Mouse (Mus musculus): ENCODE measurements around the gene Kalrn.

Gene Kalrn

GRCm38 (mm10) chr16:34167042-34167441 is 406.3 kb downstream of the Kalrn start:
- no peak for DNase-seq

GRCm38 (mm10) chr16:34163086-34163485 is 410.2 kb downstream of the Kalrn start:
- DNase-seq = no peak

GRCm38 (mm10) chr16:34159576-34159975 is 413.8 kb downstream of the Kalrn start:
- peak in 1 of 2 experiments; percentile 12 for DNase-seq

GRCm38 (mm10) chr16:34157386-34158135 is 415.8 kb downstream of the Kalrn start:
- DNase-seq = no peak

- no peak for DNase-seq
Observed at GRCm38 (mm10) chr16:34155696-34156095, 417.6 kb downstream of the Kalrn start.

GRCm38 (mm10) chr16:34154903-34155302 is 418.4 kb downstream of the Kalrn start:
- DNase-seq = no peak

- DNase-seq = no peak
Observed at GRCm38 (mm10) chr16:34151528-34152071, 421.7 kb downstream of the Kalrn start.

- DNase-seq = no peak
Observed at GRCm38 (mm10) chr16:34141670-34142069, 431.7 kb downstream of the Kalrn start.

GRCm38 (mm10) chr16:34135074-34135473 is 438.3 kb downstream of the Kalrn start:
- DNase-seq = no peak

GRCm38 (mm10) chr16:34134628-34135027 is 438.7 kb downstream of the Kalrn start:
- no peak for DNase-seq

- peak; percentile 59 to 63 for DNase-seq
Observed at GRCm38 (mm10) chr16:34125595-34125994, 447.7 kb downstream of the Kalrn start.

GRCm38 (mm10) chr16:34122486-34122885 is 450.8 kb downstream of the Kalrn start:
- DNase-seq = no peak

- no peak for DNase-seq
Observed at GRCm38 (mm10) chr16:34121288-34121687, 452.0 kb downstream of the Kalrn start.

- DNase-seq = no peak
Observed at GRCm38 (mm10) chr16:34120801-34121201, 452.5 kb downstream of the Kalrn start.

GRCm38 (mm10) chr16:34119844-34120243 is 453.5 kb downstream of the Kalrn start:
- no peak for DNase-seq

GRCm38 (mm10) chr16:34119370-34119769 is 454.0 kb downstream of the Kalrn start:
- peak; percentile 15 to 22 for DNase-seq

- DNase-seq = peak; percentile 68 to 78
Observed at GRCm38 (mm10) chr16:34114665-34115064, 458.7 kb downstream of the Kalrn start.

GRCm38 (mm10) chr16:34113150-34113549 is 460.2 kb downstream of the Kalrn start:
- no peak for DNase-seq

- DNase-seq = no peak
Observed at GRCm38 (mm10) chr16:34112490-34112889, 460.8 kb downstream of the Kalrn start.

GRCm38 (mm10) chr16:34110840-34111625 is 462.3 kb downstream of the Kalrn start:
- DNase-seq = no peak

GRCm38 (mm10) chr16:34104427-34104826 is 468.9 kb downstream of the Kalrn start:
- no peak for DNase-seq

- DNase-seq = no peak
Observed at GRCm38 (mm10) chr16:34102742-34103141, 470.6 kb downstream of the Kalrn start.

- DNase-seq = no peak
Observed at GRCm38 (mm10) chr16:34099795-34100194, 473.5 kb downstream of the Kalrn start.

Measured in cerebellum, postnatal 36 days (tissue).